Mouse (Mus musculus) brain, embryonic 14.5 days (tissue): ENCODE data around the gene P2rx4.

Experiments
- CTCF ChIP-seq: fragments of 200-500 bp; IDR thresholded peaks from 2 replicates; pipeline ENCODE4 v1.5.1; 2012; ENCODE audit warnings: inconsistent platforms, mild to moderate bottlenecking, moderate library complexity, borderline replicate concordance; ENCODE audit not compliant: insufficient read depth, insufficient read length; ENCODE audit errors: extremely low read depth
- POLR2A ChIP-seq: fragments of 200-500 bp; IDR thresholded peaks from 2 replicates; pipeline ENCODE4 v1.6.1; 2012; ENCODE audit warnings: mild to moderate bottlenecking, inconsistent platforms, borderline replicate concordance; ENCODE audit not compliant: poor library complexity, insufficient read depth, insufficient read length, severe bottlenecking; ENCODE audit errors: extremely low read depth

DNA sequence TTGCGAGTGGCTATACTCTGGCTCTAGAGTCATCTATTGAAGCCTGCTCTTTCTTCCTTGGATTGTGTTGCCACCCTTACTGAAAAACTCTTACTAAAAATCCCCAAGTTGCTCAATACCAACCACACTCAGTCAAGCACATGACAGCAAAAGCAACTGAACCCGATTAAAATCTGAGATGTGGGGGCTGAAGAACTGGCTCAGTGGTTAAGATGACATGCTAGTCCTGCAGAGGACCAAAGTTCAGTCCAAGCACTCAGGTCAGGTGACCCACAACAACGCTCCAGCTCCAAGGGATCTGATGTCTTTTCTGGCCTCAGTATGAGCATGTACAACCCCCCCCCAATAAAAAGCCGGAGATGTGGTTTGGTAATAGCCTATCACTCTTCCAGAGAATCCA is 2.8 kb upstream of the P2rx4 start:
- TF ChIP-seq CTCF (no peak), POLR2A (no peak)
